Mouse (Mus musculus) hindbrain, embryonic 16.5 days (tissue): Measurements from ENCODE around the gene Brd4. TPM values are rescaled to one million over a fixed set of nuclear protein-coding genes. Genes with fewer than 3 reads are reported as not detected.

ENCODE experiments used
- ATAC-seq: fragments of 200-750 bp; cut with Nextera tagmentation; 2 replicates; pipeline ENCODE4 v1.8.0; 2017; ENCODE audit warnings: moderate TSS enrichment, moderate library complexity
- H3K27ac ChIP-seq: fragments of 300-500 bp; sonication (generic); 2 replicates; pipeline ENCODE4 v1.5.1; 2014; ENCODE audit warnings: low read depth, mild to moderate bottlenecking, control low read depth, low read length, moderate library complexity
- H3K27me3 ChIP-seq: fragments of 300-500 bp; sonication (generic); replicated peaks from 2 replicates; pipeline ENCODE4 v1.6.1; 2014; ENCODE audit warnings: low read length; ENCODE audit not compliant: control insufficient read depth, insufficient read depth
- H3K36me3 ChIP-seq: fragments of 300-500 bp; sonication (generic); 2 replicates; pipeline ENCODE4 v1.6.1; 2014; ENCODE audit warnings: mild to moderate bottlenecking, low read length, moderate library complexity, mixed read lengths; ENCODE audit not compliant: control insufficient read depth, insufficient read depth
- H3K4me1 ChIP-seq: fragments of 300-500 bp; sonication (generic); 2 replicates; pipeline ENCODE4 v1.6.1; 2014; ENCODE audit warnings: low read depth, low read length; ENCODE audit not compliant: control insufficient read depth, insufficient read depth
- H3K4me2 ChIP-seq: fragments of 300-500 bp; sonication (generic); 2 replicates; pipeline ENCODE4 v1.6.1; 2014; ENCODE audit warnings: mild to moderate bottlenecking, low read length, control low read depth, moderate library complexity
- H3K4me3 ChIP-seq: fragments of 300-500 bp; sonication (generic); 2 replicates; pipeline ENCODE4 v1.5.1; 2014; ENCODE audit warnings: mild to moderate bottlenecking, low read length, control low read depth, moderate library complexity
- H3K9ac ChIP-seq: fragments of 300-500 bp; sonication (generic); 2 replicates; pipeline ENCODE4 v1.6.1; 2014; ENCODE audit warnings: low read depth, mild to moderate bottlenecking, control low read depth, low read length, moderate library complexity
- H3K9me3 ChIP-seq: fragments of 300-500 bp; sonication (generic); 2 replicates; pipeline ENCODE4 v1.6.1; 2014; ENCODE audit warnings: mild to moderate bottlenecking, low read length, moderate library complexity; ENCODE audit not compliant: control insufficient read depth
- WGBS: fragments of 180-500 bp; shearing (Covaris S2); extraction: QIAGEN DNeasy Blood & Tissue Kit; methylation state at CpG from one replicate; pipeline ENCODE4 v1.1.7; 2014; 5-methylcytosine and 5-hydroxymethylcytosine counted together
- polyA plus RNA-seq: library from polyadenylated mRNA; unstranded; fragments of >200 nt; fragmentation: Nextera tagmentation; extraction: Ambion mirVana; gene quantifications from 2 replicates; pipeline ENCODE4 v1.2.1, GENCODE M21; 2015

The Brd4 gene
- polyA plus RNA-seq, 1 experiment from 2014 or later: 72.9 TPM

- peaks cover 27% of the 10 kb centered on the region for H3K4me1 ChIP-seq
- no peak for ATAC-seq
- no peaks in the 10 kb centered on the region for H3K36me3 ChIP-seq
- H3K27ac ChIP-seq: peak overlapping the region; percentile 14; the same call in 1 of the 2 replicates
- H3K4me2 ChIP-seq: peak overlapping the region; percentile 6; the same call in 1 of the 2 replicates
- no peak overlapping the region for H3K4me3 ChIP-seq
- H3K9me3 ChIP-seq: no peaks in the 10 kb centered on the region
- H3K27me3 ChIP-seq: no peaks in the 10 kb centered on the region
- H3K9ac ChIP-seq: no peak overlapping the region
- 47% methylated on average over 6 of the region's 6 CpGs for WGBS
Observed at GRCm38 (mm10) chr17:32163910-32164650, 120.4 kb downstream of the Brd4 start.

- Histone ChIP-seq H3K36me3 (no peaks in the 10 kb centered on the region), H3K27ac (peak overlapping the region; percentile 59), H3K4me2 (peak overlapping the region; percentile 96), H3K4me1 (peaks cover 27% of the 10 kb centered on the region), H3K9ac (peak overlapping the region; percentile 85), H3K9me3 (no peaks in the 10 kb centered on the region), H3K27me3 (no peaks in the 10 kb centered on the region), H3K4me3 (peak overlapping the region; percentile 67)
- peak; percentile 52 for ATAC-seq
- 2% methylated on average over 58 of the region's 58 CpGs for WGBS
Observed at GRCm38 (mm10) chr17:32162112-32162850, 122.2 kb downstream of the Brd4 start.

GRCm38 (mm10) chr17:32160882-32161281 is 123.6 kb downstream of the Brd4 start:
- H3K27ac ChIP-seq: no peak overlapping the region
- ATAC-seq: no peak
- H3K9me3 ChIP-seq: no peaks in the 10 kb centered on the region
- no peak overlapping the region for H3K4me2 ChIP-seq
- H3K4me3 ChIP-seq: no peak overlapping the region
- no peak overlapping the region for H3K9ac ChIP-seq
- 75% methylated on average over 4 of the region's 4 CpGs for WGBS
- peaks cover 18% of the 10 kb centered on the region for H3K4me1 ChIP-seq
- H3K36me3 ChIP-seq: no peaks in the 10 kb centered on the region
- H3K27me3 ChIP-seq: no peaks in the 10 kb centered on the region

GRCm38 (mm10) chr17:32158841-32159240 is 125.7 kb downstream of the Brd4 start:
- Histone ChIP-seq H3K36me3 (no peaks in the 10 kb centered on the region), H3K4me3 (no peak overlapping the region), H3K4me2 (no peak overlapping the region), H3K4me1 (peaks cover 10% of the 10 kb centered on the region), H3K27ac (no peak overlapping the region), H3K27me3 (no peaks in the 10 kb centered on the region), H3K9me3 (no peaks in the 10 kb centered on the region), H3K9ac (no peak overlapping the region)
- ATAC-seq: no peak
- WGBS: 90% methylated on average over 13 of the region's 13 CpGs

GRCm38 (mm10) chr17:32146718-32147117 is 137.8 kb downstream of the Brd4 start:
- H3K27me3 ChIP-seq: no peaks in the 10 kb centered on the region
- no peaks in the 10 kb centered on the region for H3K36me3 ChIP-seq
- H3K4me2 ChIP-seq: no peak overlapping the region
- 81% methylated on average over 8 of the region's 8 CpGs for WGBS
- no peaks in the 10 kb centered on the region for H3K9me3 ChIP-seq
- no peak overlapping the region for H3K9ac ChIP-seq
- peak; percentile 58 for ATAC-seq
- peak overlapping the region; percentile 54 for H3K27ac ChIP-seq
- peaks cover 6% of the 10 kb centered on the region; the same call in 1 of the 2 replicates for H3K4me1 ChIP-seq
- no peak overlapping the region for H3K4me3 ChIP-seq

Other genes starting within 250 kb of the Brd4 start
- gene Rrp1b, start 248.6 kb downstream of the Brd4 start, polyA plus RNA-seq: 33.4 and 34.4 TPM in 2 replicates
- gene Hsf2bp, start 248.4 kb downstream of the Brd4 start, polyA plus RNA-seq: 0.30 and 1.1 TPM in 2 replicates
- gene Notch3, start 117.9 kb downstream of the Brd4 start, polyA plus RNA-seq: 7.2 and 8.6 TPM in 2 replicates
- gene Ephx3, start 95.2 kb downstream of the Brd4 start, polyA plus RNA-seq: 0.29 and 0.40 TPM in 2 replicates
- gene Akap8, start 36.5 kb upstream of the Brd4 start, polyA plus RNA-seq: 84.7 and 99.9 TPM in 2 replicates
- 145 and 153 TPM in 2 replicates for gene Akap8l, start 65.9 kb upstream of the Brd4 start, polyA plus RNA-seq
- gene Wiz, start 104.7 kb upstream of the Brd4 start, polyA plus RNA-seq: 28.5 and 37.3 TPM in 2 replicates
- gene Rasal3, start 118.9 kb upstream of the Brd4 start, polyA plus RNA-seq: 0.98 and 1.0 TPM in 2 replicates
- not detected in 2 replicates for gene Pglyrp2, start 139.4 kb upstream of the Brd4 start, polyA plus RNA-seq
- 0.94 and 1.3 TPM in 2 replicates for gene Cyp4f39, start 168.0 kb upstream of the Brd4 start, polyA plus RNA-seq
- gene Cyp4f17, start 221.3 kb upstream of the Brd4 start, polyA plus RNA-seq: 10.7 and 11.2 TPM in 2 replicates